Mouse (Mus musculus): ENCODE measurements around the gene Plekhg4. TPM values are rescaled to one million over a fixed set of nuclear protein-coding genes. Genes with fewer than 3 reads are reported as not detected.

Gene Plekhg4
- polyA plus RNA-seq, 1 experiment: 11.5 TPM

DNA sequence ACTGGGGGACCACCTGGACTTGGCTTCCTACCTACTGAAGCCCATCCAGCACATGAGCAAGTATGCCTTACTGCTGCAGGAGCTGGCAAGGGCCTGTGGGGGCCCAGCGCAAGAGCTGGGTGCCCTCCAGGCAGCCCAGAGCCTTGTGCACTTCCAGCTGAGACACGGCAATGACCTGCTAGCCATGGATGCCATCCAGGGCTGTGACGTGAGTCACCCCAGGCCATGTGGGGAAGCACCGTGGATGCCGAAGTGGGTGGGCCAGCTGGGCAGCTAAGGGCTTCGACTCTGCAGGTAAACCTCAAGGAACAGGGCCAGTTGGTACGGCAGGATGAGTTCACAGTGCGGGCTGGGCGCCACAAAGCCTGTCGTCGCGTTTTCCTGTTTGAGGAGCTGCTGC, 7.2 kb downstream of the Plekhg4 start:
- DNase-seq (ENCODE audit: low read depth): no peak
- no peak for TF ChIP-seq CTCF (IDR thresholded peaks at IDR 0.05; ENCODE audit: borderline replicate concordance, extremely low read depth, insufficient read depth, insufficient read length)
- no peak for TF ChIP-seq POLR2A (IDR thresholded peaks at IDR 0.05; ENCODE audit: borderline replicate concordance, extremely low read depth, insufficient read depth, insufficient read length, poor library complexity, severe bottlenecking)

DNA sequence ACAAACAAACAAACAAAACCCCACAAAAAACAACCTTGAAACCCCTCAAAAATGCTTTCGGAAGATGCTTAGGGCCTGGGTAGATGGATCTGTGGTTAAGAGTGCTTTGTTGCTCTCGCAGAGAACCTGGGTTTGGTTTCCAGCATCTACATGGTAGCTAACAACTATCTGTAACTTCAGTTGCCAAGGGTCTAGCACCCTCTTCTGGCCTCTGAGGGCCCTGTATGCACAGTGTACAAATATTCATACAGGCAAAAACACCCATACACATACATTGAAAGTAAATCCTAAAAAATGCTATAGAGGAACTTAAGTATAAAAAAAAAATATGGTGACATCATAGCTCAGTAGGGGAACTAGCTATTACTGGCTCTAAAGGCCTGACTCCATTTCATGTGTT, 11.0 kb downstream of the Plekhg4 start:
- DNase-seq (ENCODE audit: low read depth): no peak
- TF ChIP-seq CTCF (IDR thresholded peaks at IDR 0.05; ENCODE audit: borderline replicate concordance, extremely low read depth, insufficient read depth, insufficient read length) (no peak), POLR2A (IDR thresholded peaks at IDR 0.05; ENCODE audit: borderline replicate concordance, extremely low read depth, insufficient read depth, insufficient read length, poor library complexity, severe bottlenecking) (no peak)

DNA sequence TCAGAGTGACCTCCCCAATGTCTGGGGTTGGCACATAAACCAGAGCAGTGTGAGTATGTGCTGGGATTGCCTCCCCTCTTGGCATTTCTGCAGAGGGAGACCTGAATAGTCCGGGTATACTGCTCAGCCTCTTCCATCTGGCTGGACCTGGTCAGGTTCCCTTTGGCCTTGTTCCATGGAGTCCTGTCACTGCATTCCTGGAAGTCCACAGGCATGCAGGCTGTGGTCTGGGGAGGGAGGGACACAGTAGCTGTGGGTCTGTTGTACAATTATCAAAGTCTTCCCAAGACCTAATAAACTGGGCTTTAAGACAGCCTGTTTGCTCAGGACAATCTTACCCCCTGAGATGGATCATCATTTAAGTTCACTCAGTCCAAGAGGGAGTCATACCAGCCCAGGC, 14.1 kb downstream of the Plekhg4 start:
- DNase-seq (ENCODE audit: low read depth): no peak
- TF ChIP-seq POLR2A (IDR thresholded peaks at IDR 0.05; ENCODE audit: borderline replicate concordance, extremely low read depth, insufficient read depth, insufficient read length, poor library complexity, severe bottlenecking) (no peak), CTCF (IDR thresholded peaks at IDR 0.05; ENCODE audit: borderline replicate concordance, extremely low read depth, insufficient read depth, insufficient read length) (no peak)

DNA sequence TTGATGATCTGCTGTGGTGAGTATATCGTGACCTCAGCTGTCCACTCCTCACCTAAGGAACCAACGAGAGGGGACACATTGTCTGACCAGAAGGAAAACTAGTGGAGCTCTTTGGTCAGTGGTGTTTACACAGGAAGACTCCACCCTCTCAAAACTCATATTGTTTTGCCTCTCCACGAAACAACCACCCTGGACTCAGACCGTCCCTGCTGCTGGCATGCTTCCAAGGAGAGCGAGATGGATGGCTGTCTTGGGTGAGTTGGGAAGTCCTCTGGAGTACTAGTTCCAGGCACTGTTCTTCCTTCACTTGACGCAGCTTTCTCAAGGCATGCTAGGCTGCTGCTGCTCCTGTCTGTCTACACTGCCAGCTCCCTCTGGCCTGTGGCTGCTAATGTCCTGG, 16.0 kb downstream of the Plekhg4 start:
- TF ChIP-seq POLR2A (IDR thresholded peaks at IDR 0.05; ENCODE audit: borderline replicate concordance, extremely low read depth, insufficient read depth, insufficient read length, poor library complexity, severe bottlenecking): no peak
- no peak for TF ChIP-seq CTCF (IDR thresholded peaks at IDR 0.05; ENCODE audit: borderline replicate concordance, extremely low read depth, insufficient read depth, insufficient read length)
- DNase-seq (ENCODE audit: low read depth): no peak

DNA sequence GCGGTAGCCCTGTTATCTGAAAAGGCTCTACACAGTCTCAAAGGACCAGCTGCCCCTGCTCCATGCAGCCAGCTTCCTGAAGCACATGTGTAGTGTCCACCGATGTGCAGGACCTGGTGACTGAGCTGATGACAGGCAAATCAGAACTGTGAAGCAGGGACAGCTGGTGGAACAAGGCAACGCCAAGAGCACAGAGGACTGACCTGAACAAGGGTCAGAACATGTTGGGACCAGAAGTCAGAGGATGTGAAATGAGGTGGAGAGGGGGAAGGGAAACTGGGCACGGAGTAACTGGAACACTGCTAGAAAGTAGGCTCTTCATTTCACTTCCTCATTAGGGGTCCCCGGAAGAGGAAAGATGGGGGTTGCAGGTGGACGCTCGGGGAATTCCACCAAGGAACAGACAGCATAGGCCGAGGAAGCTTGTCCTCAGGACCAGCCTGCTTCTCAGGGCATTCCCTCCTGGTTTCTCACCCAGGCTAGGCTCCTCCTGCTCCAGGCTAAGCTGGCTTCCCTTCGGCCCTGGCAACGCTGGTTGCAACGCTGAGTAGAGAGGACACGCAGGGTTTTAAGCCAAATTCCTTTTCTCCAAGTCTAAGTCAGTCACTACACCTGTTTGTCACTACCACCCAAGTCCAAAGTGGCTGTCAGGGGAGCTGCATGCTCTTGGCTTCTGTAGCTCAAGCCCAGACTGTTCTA, 20.2 kb downstream of the Plekhg4 start:
- no peak for DNase-seq (ENCODE audit: low read depth)

DNA sequence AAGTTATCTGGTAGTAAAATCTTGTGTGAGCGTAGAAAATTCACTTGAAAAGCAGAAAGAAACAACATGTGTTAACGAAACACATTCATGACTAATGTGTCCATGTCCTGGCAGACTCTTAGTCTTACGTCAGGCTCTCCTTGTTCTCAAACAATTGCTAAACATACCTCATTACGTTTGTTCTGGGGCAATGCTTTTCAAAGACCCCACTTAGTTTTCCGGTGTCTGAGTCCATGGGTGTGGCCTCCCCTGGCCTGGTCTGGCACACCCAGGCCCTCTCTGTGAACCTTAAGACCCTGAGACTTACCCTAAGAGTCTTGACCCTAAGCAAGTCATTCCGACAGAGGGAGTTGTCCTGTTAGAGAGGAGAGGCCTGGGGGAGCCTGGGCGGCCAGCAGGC, 20.8 kb downstream of the Plekhg4 start:
- DNase-seq (ENCODE audit: low read depth): no peak
- TF ChIP-seq CTCF (IDR thresholded peaks at IDR 0.05; ENCODE audit: borderline replicate concordance, extremely low read depth, insufficient read depth, insufficient read length): no peak
- no peak for TF ChIP-seq POLR2A (IDR thresholded peaks at IDR 0.05; ENCODE audit: borderline replicate concordance, extremely low read depth, insufficient read depth, insufficient read length, poor library complexity, severe bottlenecking)

More for the DNA sequence above, 20.2 kb downstream of the Plekhg4 start:
- no peak for TF ChIP-seq CTCF (IDR thresholded peaks at IDR 0.05; ENCODE audit: borderline replicate concordance, extremely low read depth, insufficient read depth, insufficient read length)
- no peak for TF ChIP-seq POLR2A (IDR thresholded peaks at IDR 0.05; ENCODE audit: borderline replicate concordance, extremely low read depth, insufficient read depth, insufficient read length, poor library complexity, severe bottlenecking)

DNA sequence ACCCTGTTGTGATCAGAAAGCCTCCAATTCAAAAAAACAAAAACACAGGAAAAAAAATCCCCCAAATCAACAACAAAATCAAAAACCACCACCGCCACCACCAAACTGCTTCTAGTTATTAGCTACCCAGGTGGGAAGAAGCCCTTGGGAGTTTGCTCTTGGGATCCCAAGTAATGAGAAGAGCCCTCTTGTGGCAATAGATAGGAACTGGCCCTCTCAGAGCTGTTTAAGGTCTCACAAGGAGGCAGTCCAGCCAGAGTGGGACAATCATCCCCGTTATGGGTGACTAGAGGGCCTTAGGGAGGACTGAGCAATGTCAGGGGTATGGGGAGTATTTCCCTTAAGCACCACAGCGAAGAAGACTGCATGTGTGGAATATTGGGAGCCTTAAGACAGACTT, 24.7 kb downstream of the Plekhg4 start:
- TF ChIP-seq POLR2A (IDR thresholded peaks at IDR 0.05; ENCODE audit: borderline replicate concordance, extremely low read depth, insufficient read depth, insufficient read length, poor library complexity, severe bottlenecking): no peak
- peak; percentile 66; the same call in 1 of the 2 replicates for TF ChIP-seq CTCF (IDR thresholded peaks at IDR 0.05; ENCODE audit: borderline replicate concordance, extremely low read depth, insufficient read depth, insufficient read length)
- DNase-seq (ENCODE audit: low read depth): peak; percentile 68

DNA sequence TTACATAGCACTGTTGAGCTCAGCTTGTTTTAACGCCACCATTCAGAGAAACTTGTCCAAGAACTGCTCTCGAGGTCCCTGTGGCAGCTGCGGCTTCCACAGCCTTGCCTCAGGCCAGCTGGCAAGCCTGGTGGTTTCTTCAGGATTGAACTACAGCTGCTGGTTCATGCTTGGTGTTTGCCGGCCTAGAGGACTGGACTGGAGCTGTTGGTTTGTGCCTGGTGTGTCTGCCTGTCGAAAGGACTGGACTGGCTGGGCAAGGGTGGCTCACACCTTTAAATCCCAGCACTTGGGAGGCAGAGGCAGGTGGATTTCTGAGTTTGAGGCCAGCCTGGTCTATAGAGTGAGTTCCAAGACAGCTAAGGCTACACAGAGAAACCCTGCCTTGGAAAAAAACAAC, 26.9 kb downstream of the Plekhg4 start:
- TF ChIP-seq CTCF (IDR thresholded peaks at IDR 0.05; ENCODE audit: borderline replicate concordance, extremely low read depth, insufficient read depth, insufficient read length): no peak

DNA sequence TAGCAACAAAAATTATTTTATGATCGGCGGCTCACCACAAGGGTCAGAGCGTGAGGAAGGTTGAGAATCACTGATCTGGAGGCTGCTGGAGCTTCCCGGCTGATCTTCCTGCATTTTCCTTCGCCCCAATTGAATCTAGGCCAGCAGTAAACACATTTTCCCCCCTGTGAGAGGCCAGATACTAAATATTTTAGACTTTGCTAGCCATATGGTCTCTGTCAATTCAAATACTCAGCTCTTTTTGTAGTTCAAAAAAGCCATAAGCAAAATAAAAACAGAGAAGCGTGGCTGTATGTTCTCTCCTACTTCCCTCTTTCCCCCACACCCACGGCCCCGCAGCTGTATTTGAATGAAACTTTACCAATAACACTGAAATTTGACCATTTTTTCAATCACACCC, 30.4 kb downstream of the Plekhg4 start:
- TF ChIP-seq CTCF (IDR thresholded peaks at IDR 0.05; ENCODE audit: borderline replicate concordance, extremely low read depth, insufficient read depth, insufficient read length): no peak
- no peak for TF ChIP-seq POLR2A (IDR thresholded peaks at IDR 0.05; ENCODE audit: borderline replicate concordance, extremely low read depth, insufficient read depth, insufficient read length, poor library complexity, severe bottlenecking)
- no peak for DNase-seq (ENCODE audit: low read depth)

More for the DNA sequence above, 26.9 kb downstream of the Plekhg4 start:
- no peak for DNase-seq (ENCODE audit: low read depth)

DNA sequence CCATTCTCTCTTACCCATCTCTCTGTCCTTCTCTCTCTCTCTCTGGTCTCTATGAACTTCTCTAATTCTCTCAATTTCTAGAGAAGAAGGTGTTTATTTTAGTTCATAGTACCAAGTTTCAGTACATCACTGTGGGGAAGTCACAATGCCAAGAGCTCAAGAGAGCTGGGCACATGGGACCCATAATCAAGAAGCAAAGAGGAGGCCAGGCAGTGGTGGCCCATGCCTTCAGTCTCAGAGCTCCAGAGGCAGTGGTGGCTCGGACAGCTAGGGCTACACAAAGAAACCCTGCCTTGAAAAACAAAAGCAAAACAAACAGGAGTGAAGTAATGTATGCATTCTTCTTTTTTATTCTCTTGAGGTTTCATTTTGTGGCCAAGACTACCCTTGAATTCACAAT, 31.4 kb downstream of the Plekhg4 start:
- TF ChIP-seq POLR2A (IDR thresholded peaks at IDR 0.05; ENCODE audit: borderline replicate concordance, extremely low read depth, insufficient read depth, insufficient read length, poor library complexity, severe bottlenecking): no peak
- TF ChIP-seq CTCF (IDR thresholded peaks at IDR 0.05; ENCODE audit: borderline replicate concordance, extremely low read depth, insufficient read depth, insufficient read length): no peak
- DNase-seq (ENCODE audit: low read depth): no peak

DNA sequence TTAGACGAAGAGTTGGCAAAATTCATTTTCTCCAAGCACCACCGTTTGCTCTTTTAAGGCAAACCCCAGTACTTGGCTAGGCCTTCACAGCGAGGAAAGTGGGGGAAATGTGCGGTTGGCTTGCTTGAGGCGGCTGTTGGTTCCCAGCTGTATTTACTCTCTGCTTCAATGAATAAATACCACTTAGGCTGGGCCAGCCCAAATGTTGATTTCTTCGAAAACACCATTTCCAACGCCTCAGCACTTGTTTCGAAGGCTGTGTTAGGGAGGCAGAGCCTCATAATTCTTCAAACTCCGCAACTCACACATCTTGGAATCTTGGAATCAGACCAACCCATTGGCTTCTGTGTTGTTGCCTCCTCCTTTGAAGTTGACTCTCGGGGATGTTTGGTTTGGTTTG, 33.3 kb downstream of the Plekhg4 start:
- TF ChIP-seq CTCF (IDR thresholded peaks at IDR 0.05; ENCODE audit: borderline replicate concordance, extremely low read depth, insufficient read depth, insufficient read length) (no peak), POLR2A (IDR thresholded peaks at IDR 0.05; ENCODE audit: borderline replicate concordance, extremely low read depth, insufficient read depth, insufficient read length, poor library complexity, severe bottlenecking) (no peak)
- peak; percentile 78 for DNase-seq (ENCODE audit: low read depth)

DNA sequence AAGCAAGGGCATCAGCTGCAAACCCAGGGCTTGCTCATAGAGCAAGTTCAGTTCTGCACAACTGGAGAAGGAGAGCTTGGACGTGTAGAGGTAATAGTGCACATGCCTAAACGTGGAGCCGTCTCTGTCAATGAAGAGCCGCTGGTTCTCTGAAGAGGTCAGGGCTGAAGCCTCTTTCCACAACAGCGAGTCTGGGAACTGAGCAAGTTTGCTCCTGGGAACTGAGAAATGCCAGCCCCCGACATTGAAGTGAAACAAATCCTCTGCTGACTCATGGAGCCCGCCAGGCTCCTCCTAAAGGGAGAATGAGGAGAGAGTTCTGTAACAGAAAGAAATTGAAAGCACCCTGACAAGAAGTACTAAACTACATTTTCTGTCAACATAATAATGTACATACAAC, 35.3 kb downstream of the Plekhg4 start:
- no peak for DNase-seq (ENCODE audit: low read depth)
- TF ChIP-seq POLR2A (IDR thresholded peaks at IDR 0.05; ENCODE audit: borderline replicate concordance, extremely low read depth, insufficient read depth, insufficient read length, poor library complexity, severe bottlenecking) (no peak), CTCF (IDR thresholded peaks at IDR 0.05; ENCODE audit: borderline replicate concordance, extremely low read depth, insufficient read depth, insufficient read length) (no peak)

Measured in brain, embryonic 14.5 days (tissue).